Mouse (Mus musculus): ENCODE data around the gene Bcar3.

The Bcar3 gene

DNA sequence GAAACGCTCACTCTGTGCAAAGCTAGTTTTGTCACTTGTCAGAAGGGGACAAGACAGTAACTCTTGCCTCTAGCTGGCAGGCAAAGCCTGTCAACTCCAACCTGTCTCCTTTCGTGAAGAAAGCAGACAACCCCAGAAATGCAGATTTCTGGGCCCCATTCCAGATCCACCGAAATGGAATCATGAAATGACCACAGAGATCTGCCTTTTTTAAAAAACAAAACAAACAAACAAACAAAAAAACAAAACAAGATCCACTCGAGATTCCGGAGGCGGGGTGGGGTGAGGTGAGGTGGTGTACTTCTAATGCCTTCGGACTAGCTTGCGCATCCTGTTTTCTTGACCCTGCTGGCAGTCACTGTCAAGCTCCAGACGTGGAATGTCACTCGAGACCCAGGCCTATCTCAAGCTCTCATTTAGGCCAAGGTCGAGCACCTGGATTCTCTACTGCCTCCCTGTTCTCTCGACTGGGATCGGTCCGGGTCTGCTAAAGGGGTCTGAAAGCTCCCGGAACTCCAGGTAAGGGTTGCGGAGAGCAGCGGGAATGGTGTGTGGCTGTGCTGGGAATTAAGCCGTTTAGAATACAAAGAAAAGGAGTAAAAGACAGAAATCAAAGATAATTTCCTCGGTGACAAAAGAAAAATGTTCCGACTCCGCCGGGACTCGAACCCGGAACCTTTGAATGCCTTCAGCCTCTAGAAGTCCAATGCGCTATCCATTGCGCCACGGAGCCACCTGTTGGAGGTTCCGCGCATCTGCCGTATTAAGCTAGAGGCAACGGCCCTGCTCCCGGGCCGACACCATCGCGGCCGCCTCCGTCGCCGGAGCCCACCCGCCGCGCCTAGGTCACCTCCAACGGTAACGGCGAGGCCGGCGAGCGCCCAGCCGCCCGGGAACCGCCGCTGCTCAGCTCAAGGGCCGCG is 1.4 kb upstream of the Bcar3 start:
- peak; percentile 95 to 99 for DNase-seq (ENCODE audit: low spot score in 2 of 2)

DNA sequence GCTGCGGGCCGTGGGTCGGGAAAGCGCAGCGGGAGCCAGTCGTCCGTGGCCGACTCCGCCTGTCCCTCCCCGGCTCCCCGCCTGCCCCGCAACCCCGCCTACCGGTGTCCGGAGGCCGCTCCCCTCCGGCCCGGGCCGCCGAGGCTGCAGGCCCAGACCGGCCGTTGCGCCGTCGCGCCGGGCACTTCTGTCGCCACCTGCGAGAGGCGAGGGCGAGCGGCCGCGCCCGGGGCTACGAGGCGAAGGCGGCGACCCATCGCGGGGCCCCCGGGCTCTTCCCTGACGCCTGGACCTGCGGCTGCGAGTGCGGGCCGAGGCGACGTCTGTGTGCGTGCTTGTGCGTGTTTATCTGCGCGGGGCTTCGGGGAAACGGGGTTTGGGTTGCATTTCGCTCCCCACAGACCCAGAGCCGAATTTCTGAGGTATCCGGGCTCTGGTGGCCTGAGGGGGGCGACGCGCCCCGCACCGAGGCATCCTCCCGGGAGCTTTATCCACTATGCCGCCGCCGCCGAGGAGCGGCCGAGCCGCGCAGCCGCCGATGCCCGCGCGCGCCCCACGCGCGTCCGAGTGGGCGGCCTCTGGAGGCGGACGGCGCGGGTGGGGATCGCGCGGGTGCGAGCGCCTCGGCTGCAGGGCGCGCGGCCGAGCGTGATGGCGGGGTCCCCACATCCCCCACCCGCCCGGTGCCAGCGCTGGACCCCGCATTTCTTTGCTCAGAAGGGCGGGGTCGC is 548 bp upstream of the Bcar3 start:
- no peak for DNase-seq (ENCODE audit: low spot score in 2 of 2)

DNA sequence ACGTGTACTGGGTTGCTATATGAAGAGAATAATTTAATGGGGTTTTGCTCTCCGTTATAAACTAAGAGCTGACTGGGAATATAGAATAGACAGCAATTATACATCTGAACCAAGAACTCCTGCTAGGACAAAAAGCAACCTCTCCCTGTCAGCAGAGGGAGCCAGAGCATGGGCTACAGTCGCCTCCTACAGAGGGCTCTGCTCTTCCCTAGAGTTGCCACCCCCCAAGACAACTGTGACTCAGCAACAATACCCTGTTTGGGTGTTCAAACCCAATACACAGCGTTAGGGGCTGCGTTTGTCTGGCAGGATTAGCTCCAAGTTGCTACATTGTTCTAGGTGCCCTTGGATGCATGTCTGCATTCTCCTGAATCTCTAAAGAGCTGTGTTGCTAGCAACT is 1.6 kb downstream of the Bcar3 start:
- DNase-seq (ENCODE audit: low spot score in 2 of 2): peak in 1 of 2 experiments; percentile 63

DNA sequence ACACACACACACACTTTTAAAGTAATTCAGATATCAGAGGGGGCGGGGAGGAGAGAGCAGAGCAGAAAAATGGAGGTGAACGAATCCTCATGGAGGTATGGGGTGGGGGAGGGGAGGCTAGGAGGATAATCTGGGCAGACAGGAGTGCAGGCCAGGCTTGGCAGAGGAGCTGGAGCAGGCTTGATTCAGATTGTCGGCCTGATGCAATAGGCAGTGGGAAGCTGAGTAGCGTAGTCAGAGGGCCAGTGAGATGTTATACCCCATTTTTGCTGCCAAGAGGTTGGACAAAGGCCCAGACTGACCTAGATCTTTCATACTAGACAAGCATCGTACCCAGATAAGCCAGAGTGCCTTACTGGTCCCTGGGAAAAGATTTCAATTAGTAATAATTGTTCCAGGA is 3.0 kb downstream of the Bcar3 start:
- DNase-seq (ENCODE audit: low spot score in 2 of 2): no peak

DNA sequence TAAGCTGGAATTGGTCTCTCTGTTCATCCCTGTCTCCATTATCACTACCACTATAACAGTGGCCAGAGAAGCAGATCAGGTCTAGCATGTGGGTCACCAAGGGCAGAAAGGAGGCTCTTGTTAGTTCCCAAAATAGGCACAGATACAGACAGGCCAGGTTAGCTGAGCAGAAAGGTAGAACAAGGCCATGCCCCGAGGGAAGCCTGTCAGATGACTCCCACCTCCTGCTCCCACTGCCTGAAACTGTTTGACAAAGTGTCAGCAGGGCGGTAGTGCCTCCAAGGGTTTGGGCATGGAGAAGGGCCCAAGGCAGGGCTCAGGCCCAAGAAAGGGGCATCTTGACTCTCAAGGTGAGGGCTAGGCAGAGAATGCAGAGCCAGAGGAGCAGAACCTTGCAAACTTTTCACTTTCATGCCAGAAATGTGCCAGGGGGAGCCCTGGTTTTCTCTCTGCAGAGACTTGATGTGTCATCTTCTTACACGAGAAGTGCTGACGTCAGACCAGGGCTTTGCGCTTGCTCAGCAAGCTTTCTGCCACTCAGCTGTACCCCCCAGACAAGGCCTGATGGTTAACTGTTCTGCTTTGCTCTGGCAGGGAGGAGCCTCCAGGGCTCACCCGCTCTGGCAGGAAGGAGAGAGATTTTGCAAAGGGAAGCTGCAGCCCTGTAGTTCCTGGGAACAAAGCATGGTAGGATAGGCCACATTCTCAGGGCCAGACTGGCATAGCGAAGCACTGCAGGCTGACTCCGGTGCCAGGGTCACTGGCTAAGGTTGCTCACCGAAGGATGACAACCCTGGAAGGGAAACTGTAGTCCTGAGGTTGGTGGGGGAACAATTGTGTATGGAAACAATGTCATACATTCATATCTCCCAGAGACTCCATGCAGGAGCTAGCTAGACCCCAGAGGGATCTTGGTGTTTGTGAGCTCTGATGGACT is 7.3 kb downstream of the Bcar3 start:
- DNase-seq (ENCODE audit: low spot score in 2 of 2): peak in 1 of 2 experiments; percentile 22

DNA sequence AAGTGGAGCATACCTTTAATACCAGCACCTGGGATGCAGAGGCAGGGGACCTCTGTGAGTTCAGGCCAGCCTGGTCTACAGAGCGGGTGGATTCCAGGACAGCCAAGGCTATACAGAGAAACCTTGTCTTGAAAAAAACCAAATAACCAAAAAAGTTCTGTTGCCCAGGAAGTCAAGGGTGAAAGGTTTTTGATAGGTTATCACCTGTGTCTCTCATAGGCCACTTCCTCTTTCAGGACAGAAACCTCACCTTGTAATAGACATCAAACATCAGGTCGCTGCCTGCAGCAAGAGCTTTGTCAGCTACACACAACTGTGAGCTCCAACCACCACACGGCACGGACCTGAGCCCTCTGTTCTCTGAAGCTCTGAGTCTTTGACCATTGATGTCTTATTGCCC is 10.6 kb downstream of the Bcar3 start:
- DNase-seq (ENCODE audit: low spot score in 2 of 2): no peak

DNA sequence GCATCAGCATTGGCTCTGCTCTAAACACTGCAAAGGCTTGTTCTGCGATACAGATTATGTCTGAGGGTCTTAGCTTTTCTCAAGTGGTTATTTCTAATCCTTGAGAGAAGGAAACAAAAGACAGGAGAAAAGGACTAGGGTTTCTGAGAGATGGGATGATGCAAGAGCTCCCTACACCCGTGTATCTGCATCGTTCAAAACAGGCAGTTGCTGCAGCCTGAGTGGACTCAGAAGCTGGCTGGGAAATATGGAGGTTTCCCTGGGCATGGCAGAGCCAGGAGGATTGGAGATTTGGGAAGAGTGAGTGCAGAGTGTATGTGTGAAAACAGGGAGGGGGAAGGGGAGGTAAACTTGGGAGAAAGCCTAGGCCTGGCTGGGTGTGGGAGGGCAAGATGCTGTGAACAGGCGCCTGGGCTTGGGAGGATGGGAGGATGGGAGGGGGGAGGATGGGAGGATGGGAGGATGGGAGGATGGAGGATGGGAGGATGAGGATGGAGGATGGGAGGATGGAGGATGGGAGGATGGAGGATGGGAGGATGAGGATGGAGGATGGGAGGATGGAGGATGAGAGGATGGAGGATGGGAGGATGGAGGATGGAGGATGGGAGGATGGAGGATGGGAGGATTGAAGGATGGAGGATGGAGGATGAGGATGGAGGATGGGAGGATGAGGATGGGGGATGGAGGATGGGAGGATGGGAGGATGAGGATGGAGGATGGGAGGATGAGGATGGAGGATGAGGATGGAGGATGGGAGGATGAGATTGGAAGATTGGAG is 14.1 kb downstream of the Bcar3 start:
- DNase-seq (ENCODE audit: low spot score in 2 of 2): no peak

DNA sequence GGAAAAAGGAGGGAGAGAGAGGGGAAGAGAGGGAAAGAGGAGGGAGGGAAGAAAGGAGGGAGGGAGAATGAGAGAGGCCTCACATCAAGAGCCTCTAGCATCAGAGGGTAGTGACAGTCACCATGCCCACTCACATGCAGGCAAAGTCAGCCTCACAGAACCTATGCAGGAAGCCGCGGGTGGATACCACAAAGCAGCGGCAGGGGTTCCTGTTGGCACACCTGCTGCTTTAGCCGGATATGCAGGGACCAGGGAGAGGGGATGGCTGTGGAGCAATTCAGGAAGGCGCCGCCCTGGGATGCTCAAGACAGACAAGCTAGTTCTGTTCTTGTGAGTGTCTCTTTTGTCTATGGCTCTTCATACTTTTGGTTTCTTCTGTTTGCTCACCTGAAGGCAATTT is 15.0 kb downstream of the Bcar3 start:
- no peak for DNase-seq (ENCODE audit: low spot score in 2 of 2)

DNA sequence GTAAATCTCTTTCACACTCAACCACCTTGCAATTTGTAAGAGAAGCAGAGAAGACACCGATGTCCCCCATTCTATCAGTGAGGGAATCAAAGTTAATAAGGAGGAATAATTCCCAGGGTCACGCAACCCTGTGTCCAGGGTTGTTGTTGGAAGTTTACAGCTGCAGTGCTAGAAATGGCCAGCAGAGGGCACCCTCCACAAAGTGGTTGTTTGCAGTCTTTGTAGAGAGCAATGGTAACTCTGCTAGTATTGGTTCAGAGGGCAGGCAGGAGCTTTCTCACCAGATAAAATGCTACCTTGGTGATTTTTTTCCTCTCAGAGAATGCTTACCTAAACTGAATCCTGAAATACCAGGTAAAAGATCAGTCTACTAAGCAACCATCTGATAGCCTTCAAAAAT is 18.1 kb downstream of the Bcar3 start:
- DNase-seq (ENCODE audit: low spot score in 2 of 2): peak; percentile 79 to 85

DNA sequence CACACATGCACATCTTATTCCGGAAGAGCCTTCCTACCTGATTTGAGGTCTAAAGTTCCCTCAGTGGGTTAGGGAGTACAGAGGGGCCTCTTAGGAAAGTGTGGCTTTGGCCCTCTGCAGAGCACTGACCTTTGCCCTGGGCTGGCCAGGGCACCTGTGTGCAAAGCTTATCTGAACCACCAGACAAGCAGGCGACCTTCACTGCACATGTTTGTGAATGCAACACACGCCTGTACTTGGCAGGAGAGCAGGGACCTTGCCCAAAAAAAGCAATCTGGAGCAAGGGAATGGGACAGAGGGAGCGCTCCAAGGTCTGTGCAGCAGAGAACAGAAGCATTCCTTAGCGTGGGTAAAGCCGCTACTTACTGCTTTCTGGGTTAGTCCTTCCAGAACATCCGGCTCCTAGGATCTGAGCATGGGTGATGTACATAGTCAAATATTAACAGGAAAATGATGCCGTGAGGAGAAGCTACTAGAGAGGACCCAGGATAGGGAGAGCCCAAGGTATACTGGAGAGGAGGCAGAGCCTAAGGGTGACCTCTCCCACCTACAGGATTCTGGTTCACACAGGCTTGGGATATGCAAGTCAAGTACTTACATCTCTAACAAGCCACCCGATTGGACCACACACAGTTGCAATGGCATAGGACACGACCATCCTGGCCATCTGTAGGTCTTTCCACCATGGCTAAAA is 19.1 kb downstream of the Bcar3 start:
- no peak for DNase-seq (ENCODE audit: low spot score in 2 of 2)

DNA sequence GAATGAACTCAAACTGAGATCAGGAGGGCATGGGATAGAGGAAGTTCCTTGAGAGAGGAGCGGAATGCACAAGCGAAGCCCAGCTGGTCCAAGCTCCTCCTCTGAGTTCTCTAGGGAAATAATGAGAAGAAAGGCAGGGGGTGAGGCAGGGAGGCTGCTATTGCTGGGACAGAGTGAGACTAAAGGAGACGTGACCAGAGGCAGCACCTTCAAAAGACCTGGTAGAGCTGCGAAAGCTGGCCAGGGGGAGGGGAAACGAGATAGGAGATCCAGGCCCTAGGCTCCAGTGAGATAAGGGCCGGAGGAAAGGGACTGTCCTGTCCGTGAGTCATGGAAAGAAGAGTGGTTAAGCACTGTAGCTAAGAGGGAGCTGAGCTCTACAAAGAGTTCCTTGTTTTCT is 20.0 kb downstream of the Bcar3 start:
- no peak for DNase-seq (ENCODE audit: low spot score in 2 of 2)

DNA sequence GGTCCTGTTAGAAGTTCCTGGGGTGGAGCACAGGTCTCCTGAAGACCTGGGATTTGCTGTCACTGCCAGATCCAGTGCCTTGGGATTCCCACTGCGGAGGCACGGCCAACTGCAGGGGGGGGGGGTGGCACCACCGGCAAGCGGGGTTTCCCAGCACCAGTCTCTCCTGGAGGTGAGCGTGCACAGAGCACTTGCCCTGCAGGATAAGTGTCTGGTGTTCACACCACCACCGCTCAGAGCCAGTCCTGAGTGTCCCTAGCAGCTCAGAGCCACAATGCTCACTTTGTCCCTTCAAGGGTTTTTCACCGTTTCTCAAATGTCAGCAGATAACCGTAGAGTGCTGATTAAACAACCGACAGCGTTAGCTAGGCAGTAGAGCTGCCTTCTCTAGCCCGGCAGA is 22.7 kb downstream of the Bcar3 start:
- no peak for DNase-seq (ENCODE audit: low spot score in 2 of 2)

DNA sequence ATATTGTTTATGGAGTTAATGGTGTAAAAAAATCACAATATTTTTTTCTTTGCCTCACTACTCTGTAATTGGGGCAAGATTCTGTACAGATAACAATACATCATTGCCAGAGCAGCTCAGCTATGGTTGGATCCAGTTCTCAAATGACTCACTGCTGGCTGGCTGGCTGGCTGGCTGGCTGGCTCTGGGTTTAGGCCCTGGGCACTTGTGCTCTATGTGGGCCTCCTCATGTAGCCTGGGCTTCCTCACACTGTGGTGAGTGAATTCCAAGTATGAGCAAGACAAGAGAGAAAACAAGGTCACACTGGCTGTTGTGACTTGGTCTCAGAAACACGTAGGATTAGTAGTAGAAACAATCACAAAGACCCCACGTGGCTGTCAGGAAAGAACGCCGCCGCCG is 23.4 kb downstream of the Bcar3 start:
- no peak for DNase-seq (ENCODE audit: low spot score in 2 of 2)

DNA sequence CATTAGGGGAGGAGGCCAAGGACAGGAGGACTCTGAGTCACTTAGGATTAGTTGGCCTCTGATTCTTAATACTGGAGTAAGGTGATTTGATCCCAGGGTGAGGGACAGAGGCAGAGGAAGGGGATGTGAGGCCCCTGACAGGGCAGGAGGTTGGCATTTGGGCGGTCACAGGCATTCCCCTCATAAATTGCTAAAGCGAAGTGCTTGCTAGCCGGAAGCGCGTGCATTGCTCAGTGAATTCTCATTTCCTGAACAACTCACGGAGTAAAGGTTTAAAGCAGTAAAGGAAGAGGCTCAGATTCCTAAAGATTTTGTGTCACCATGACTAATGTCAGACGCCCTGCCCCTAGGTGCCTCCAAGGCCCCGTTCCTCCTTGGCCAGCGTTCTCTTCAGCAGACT is 28.3 kb downstream of the Bcar3 start:
- DNase-seq (ENCODE audit: low spot score in 2 of 2): no peak

DNA sequence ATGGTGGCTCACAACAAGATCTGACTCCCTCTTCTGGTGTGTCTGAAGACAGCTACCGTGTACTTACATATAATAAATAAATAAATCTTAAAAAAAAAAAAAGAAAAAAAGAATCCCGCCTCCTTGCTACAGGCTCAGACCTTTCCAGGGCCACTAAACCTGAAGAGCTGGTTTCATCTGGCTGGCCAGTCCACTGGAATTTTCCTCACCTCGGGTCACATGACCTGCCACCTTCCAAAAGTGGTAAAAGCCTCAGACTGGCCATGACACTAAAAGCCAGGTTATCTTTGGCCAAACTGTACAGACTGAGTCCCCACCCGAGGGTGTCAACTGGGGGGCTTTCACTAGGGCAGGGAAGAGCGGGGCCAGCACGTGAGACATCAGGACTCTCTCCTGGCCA is 29.9 kb downstream of the Bcar3 start:
- DNase-seq (ENCODE audit: low spot score in 2 of 2): no peak

DNA sequence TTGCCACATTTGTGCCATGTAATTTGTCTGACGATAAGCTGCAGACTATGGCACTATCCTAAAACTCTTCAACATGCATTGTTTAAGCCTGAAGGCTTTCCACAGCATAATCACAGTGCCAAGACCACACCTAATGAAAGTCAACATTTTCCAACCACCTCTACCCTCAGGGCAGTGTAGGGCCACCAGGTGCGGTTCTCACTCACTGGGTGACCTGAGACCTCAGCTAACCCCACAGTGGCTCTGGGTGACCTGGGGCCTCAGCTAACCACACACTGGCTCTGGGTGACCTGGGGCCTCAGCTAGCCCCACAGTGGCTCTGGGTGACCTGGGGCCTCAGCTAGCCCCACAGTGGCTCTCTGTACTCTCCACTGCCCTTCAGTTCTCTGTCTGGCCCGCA is 30.6 kb downstream of the Bcar3 start:
- no peak for DNase-seq (ENCODE audit: low spot score in 2 of 2)

DNA sequence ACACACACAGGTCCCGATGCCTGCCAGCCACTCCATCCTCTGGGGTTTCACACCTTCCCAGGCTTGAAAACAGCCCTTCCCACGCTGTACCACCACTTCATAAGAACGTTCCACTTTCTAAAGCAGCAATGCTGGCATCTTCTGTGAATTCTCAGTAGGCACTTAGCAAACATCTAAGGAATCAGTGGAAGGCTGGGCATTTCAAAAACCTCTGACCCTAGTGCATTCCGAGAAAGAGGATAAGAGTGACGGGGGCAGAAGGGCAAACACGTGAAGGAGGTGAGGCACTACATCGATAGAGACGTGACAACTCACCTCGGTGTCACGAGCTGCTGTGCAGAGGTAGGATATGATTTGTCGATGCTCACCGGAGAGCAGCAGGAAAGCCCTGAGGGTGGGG is 36.5 kb downstream of the Bcar3 start:
- DNase-seq (ENCODE audit: low spot score in 2 of 2): no peak

DNA sequence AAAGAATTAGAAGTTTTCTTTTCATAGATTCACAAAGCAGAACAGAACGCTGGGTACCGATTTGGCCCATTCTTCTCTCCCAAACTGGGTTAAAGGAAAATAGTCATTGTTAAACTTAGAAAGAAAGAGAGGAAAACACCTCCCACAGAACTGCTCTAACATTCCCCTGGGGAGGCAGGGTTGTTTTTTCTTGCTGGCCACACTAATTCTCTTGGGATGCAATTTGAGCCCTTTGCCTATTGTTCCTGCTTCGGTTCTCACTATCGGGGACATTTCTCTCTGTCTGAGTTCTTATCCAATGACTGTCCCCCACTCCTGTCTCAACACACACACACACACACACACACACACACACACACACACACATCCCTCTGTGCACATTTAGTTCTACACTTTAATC is 39.6 kb downstream of the Bcar3 start:
- no peak for DNase-seq (ENCODE audit: low spot score in 2 of 2)

DNA sequence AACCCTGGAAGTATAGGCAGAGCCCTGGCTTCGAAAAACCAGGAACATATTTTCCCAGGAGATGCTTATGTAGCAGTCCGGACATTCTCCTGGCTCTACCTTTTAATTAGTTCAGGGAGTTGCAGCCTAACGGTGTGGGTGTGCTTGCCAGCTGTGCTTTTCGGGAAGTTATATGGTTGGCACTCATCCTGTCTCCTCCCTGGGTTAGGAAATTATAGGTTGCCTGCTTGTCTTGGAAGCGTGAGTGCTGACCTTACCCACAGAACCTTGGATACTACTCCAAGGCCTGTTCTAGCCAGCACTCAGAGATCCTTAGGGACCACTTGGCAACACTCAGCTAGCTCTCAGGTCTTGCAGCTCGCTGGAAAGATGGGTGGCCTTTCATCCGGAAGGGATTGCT is 40.0 kb downstream of the Bcar3 start:
- no peak for DNase-seq (ENCODE audit: low spot score in 2 of 2)

DNA sequence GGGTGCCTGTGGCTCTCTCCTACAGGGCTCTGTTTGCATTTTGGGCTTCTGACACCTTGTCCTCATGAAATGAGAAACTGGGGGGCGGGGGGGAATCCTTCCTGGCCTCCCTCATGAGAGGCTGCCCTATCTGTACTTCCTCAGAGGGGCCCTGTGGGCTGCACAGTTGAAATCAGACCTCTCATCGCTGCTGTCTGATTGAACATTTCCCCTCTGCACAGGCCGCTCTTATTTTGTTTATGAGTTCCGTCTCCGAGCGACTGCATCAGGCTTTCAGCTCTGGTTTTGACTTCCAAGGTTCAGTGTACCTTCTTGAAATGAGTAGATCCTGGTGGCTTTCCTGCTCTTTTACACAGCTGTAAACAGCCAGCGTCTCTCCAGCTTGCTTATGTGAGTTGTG is 40.4 kb downstream of the Bcar3 start:
- DNase-seq (ENCODE audit: low spot score in 2 of 2): no peak

DNA sequence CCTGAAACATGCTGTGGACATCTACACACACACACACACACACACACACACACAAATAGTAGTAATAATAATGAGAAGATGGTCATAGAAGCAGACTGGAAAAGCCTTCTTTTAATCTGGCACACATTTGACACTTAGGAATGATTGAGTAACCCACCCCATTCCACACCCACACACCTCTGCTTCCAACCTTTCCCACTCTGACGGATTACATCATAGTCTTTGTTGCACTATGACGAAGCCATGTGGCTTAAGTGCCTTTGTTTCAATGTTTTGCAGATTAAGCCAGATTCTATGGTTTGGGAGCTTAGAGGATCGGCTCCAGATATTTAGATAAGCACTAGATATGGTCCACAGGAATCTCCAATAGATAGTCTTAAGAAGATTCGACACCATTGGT is 42.1 kb downstream of the Bcar3 start:
- no peak for DNase-seq (ENCODE audit: low spot score in 2 of 2)
